Mouse (Mus musculus) midbrain, embryonic 15.5 days (tissue): Measurements from ENCODE around the gene Zc3hav1. TPM values are rescaled to one million over a fixed set of nuclear protein-coding genes. Genes with fewer than 3 reads are reported as not detected.

Source experiments
- ATAC-seq: fragments of 200-750 bp; cut with Nextera tagmentation; replicated peaks from 2 replicates; pipeline ENCODE4 v1.8.0; 2017; ENCODE audit warnings: moderate TSS enrichment
- H3K27ac ChIP-seq: fragments of 300-500 bp; sonication (generic); 2 replicates; pipeline ENCODE4 v1.5.1; 2015; ENCODE audit warnings: mild to moderate bottlenecking, inconsistent platforms
- H3K27me3 ChIP-seq: fragments of 300-500 bp; sonication (generic); replicated peaks from 2 replicates; pipeline ENCODE4 v1.6.1; 2015; ENCODE audit warnings: inconsistent platforms
- H3K36me3 ChIP-seq: fragments of 300-500 bp; sonication (generic); replicated peaks from 2 replicates; pipeline ENCODE4 v1.6.1; 2015; ENCODE audit warnings: inconsistent platforms
- H3K4me1 ChIP-seq: fragments of 300-500 bp; sonication (generic); 2 replicates; pipeline ENCODE4 v1.6.1; 2015; ENCODE audit warnings: inconsistent platforms
- H3K4me2 ChIP-seq: fragments of 300-500 bp; sonication (generic); 2 replicates; pipeline ENCODE4 v1.6.1; 2015; ENCODE audit warnings: inconsistent platforms, mild to moderate bottlenecking, moderate library complexity
- H3K4me3 ChIP-seq: fragments of 300-500 bp; sonication (generic); 2 replicates; pipeline ENCODE4 v1.5.1; 2015; ENCODE audit warnings: mild to moderate bottlenecking, inconsistent platforms
- H3K9ac ChIP-seq: fragments of 300-500 bp; sonication (generic); 2 replicates; pipeline ENCODE4 v1.6.1; 2015; ENCODE audit warnings: mild to moderate bottlenecking, inconsistent platforms
- H3K9me3 ChIP-seq: fragments of 300-500 bp; sonication (generic); 2 replicates; pipeline ENCODE4 v1.6.1; 2016; ENCODE audit warnings: inconsistent platforms
- WGBS: fragments of 180-500 bp; shearing (Covaris S2); methylation state at CpG from one replicate; pipeline ENCODE4 v1.1.7; 2015; ENCODE audit warnings: mixed read lengths; 5-methylcytosine and 5-hydroxymethylcytosine counted together
- polyA plus RNA-seq: library from polyadenylated mRNA; unstranded; fragments of >200 nt; fragmentation: Nextera tagmentation; extraction: Ambion mirVana; gene quantifications from 2 replicates; pipeline ENCODE4 v1.2.1, GENCODE M21; 2015

Zc3hav1 gene
- polyA plus RNA-seq, 1 experiment from 2014 or later: 1.6 TPM

DNA sequence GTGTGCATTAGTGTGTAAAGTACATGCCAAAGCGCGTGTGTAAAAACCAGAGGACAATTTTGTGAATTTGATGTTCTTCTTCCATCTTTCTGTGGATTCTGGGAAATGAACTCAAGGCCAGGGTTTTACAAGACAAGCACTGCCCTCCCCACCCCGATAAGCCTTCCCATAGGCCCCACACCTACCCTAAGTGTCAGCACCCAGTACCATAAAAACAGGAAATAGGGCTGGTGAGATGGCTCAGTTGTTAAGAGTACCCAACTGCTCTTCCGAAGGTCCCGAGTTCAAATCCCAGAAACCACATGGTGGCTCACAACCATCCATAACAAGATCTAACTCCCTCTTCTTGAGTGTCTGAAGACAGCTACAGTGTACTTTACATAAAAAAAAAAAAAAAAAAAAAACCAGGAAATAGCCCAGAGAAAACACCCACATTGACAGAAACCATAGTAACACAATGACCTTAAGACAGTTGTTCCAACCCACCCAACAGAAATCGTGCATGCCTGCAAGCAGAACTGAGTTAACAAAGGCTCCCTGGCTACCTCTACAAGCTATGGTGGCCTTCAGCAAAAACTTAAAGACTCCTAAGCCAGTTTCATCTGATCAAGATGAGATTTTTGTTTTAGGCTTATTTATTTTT lies 5.5 kb downstream of the Zc3hav1 start:
- no peak overlapping the region for H3K4me3 ChIP-seq
- 94% methylated on average over 6 of the region's 6 CpGs for WGBS
- H3K9ac ChIP-seq: no peak overlapping the region
- no peak for ATAC-seq
- H3K4me2 ChIP-seq: no peak overlapping the region
- H3K36me3 ChIP-seq: no peaks in the 10 kb centered on the region
- no peak overlapping the region for H3K27ac ChIP-seq
- peaks cover 39% of the 10 kb centered on the region for H3K27me3 ChIP-seq
- peaks cover 4% of the 10 kb centered on the region for H3K4me1 ChIP-seq
- no peaks in the 10 kb centered on the region for H3K9me3 ChIP-seq

DNA sequence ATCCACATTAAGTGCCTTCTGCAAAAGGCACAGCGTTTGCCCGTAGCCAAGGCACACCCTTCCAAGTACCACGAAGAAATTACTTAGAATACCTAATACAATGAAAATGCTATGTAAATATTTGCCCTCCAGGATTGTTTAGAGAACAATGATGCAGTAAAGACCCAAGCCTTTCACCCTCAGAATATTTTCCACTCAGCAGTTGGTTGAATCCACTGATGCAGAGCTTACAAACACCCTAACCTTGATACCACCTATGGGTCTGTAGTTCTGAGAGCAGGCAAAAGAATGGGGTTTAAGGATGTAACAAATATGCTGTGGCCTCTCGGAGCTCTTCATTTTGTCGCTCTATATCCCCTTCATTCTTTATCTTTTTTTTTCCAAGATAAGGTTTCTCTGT lies 6.5 kb downstream of the Zc3hav1 start:
- 70% methylated on average over 5 of the region's 5 CpGs for WGBS
- H3K36me3 ChIP-seq: no peaks in the 10 kb centered on the region
- H3K4me1 ChIP-seq: no peaks in the 10 kb centered on the region
- no peak overlapping the region for H3K9ac ChIP-seq
- peaks cover 30% of the 10 kb centered on the region for H3K27me3 ChIP-seq
- H3K9me3 ChIP-seq: no peaks in the 10 kb centered on the region
- no peak overlapping the region for H3K4me3 ChIP-seq
- H3K27ac ChIP-seq: no peak overlapping the region
- ATAC-seq: no peak
- H3K4me2 ChIP-seq: no peak overlapping the region

- Histone ChIP-seq H3K27ac (no peak overlapping the region), H3K27me3 (peaks cover 12% of the 10 kb centered on the region; the same call in 1 of the 2 replicates), H3K9me3 (no peaks in the 10 kb centered on the region), H3K4me3 (no peak overlapping the region), H3K9ac (no peak overlapping the region), H3K4me2 (no peak overlapping the region), H3K4me1 (no peaks in the 10 kb centered on the region), H3K36me3 (no peaks in the 10 kb centered on the region)
- WGBS: 61% methylated on average over 7 of the region's 7 CpGs
- no peak for ATAC-seq
These were observed 8.6 kb downstream of the Zc3hav1 start for GRCm38 (mm10) chr6:38345796-38346195.

GRCm38 (mm10) chr6:38344006-38344670 lies 10.3 kb downstream of the Zc3hav1 start:
- Histone ChIP-seq H3K9ac (no peak overlapping the region), H3K27ac (no peak overlapping the region), H3K4me2 (no peak overlapping the region), H3K4me1 (no peaks in the 10 kb centered on the region), H3K4me3 (no peak overlapping the region), H3K9me3 (no peaks in the 10 kb centered on the region), H3K27me3 (no peaks in the 10 kb centered on the region), H3K36me3 (no peaks in the 10 kb centered on the region)
- no peak for ATAC-seq
- 80% methylated on average over 7 of the region's 7 CpGs for WGBS

- no peaks in the 10 kb centered on the region for H3K4me1 ChIP-seq
- no peak overlapping the region for H3K9ac ChIP-seq
- H3K36me3 ChIP-seq: no peaks in the 10 kb centered on the region
- no peak for ATAC-seq
- H3K4me2 ChIP-seq: no peak overlapping the region
- 62% methylated on average over 3 of the region's 3 CpGs for WGBS
- no peaks in the 10 kb centered on the region for H3K9me3 ChIP-seq
- no peak overlapping the region for H3K27ac ChIP-seq
- no peaks in the 10 kb centered on the region for H3K27me3 ChIP-seq
- H3K4me3 ChIP-seq: no peak overlapping the region
These were observed 10.8 kb downstream of the Zc3hav1 start for GRCm38 (mm10) chr6:38343581-38343980.

- 77% methylated on average over 8 of the region's 8 CpGs for WGBS
These were observed 11.8 kb downstream of the Zc3hav1 start for GRCm38 (mm10) chr6:38342666-38342992.

DNA sequence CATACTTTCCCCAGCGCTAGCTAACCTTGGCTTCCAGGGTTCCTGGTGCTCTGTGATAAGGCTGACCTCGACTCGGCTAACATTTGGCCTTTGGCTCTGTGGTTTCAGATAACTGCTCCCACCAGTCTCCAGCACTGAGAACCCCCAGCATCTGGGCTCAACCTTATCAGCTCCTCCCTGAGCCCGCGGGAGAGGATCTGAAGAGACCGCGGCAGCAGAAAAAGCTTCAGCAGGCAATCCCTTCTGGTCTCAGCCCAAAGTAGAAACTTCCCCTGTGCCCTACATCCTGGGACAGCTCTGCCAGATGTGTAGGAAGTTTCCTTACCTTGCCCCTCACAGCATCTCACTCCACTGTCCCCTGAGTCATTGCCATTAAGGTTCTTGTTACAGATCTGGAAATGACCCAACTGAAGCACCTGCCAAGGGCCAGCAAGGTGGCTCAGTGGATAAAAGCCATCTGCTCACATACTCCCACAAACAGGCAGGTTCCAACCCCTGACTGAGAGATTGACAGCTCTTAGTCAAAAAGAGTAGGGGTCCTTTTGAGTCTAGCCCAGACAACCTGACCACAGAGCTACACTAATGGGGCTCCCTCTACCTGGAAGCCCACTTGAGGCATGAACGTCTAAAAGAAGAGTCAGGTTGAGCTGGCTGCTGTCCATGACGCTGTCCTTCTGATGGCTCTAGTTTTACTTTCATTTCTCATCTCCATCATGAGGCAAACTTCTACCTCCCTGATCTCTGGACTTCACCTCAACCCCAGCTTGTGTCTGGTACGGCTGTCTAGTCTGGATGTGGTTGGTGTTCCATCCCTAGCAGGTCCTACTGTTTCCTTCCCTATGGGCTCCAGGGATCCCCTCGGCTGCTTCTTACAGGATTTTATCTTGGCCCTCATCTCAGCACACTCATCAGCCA lies 12.4 kb downstream of the Zc3hav1 start:
- H3K36me3 ChIP-seq: no peaks in the 10 kb centered on the region
- ATAC-seq: no peak
- H3K9me3 ChIP-seq: no peaks in the 10 kb centered on the region
- 78% methylated on average over 11 of the region's 11 CpGs for WGBS
- no peak overlapping the region for H3K27ac ChIP-seq
- H3K4me3 ChIP-seq: no peak overlapping the region
- H3K4me1 ChIP-seq: no peaks in the 10 kb centered on the region
- H3K27me3 ChIP-seq: no peaks in the 10 kb centered on the region
- no peak overlapping the region for H3K9ac ChIP-seq
- no peak overlapping the region for H3K4me2 ChIP-seq

More at GRCm38 (mm10) chr6:38342666-38342992, 11.8 kb downstream of the Zc3hav1 start:
- H3K27me3 ChIP-seq: no peaks in the 10 kb centered on the region
- ATAC-seq: no peak
- H3K9ac ChIP-seq: no peak overlapping the region
- H3K4me3 ChIP-seq: no peak overlapping the region
- H3K36me3 ChIP-seq: no peaks in the 10 kb centered on the region
- no peaks in the 10 kb centered on the region for H3K4me1 ChIP-seq
- H3K9me3 ChIP-seq: no peaks in the 10 kb centered on the region
- H3K27ac ChIP-seq: no peak overlapping the region
- H3K4me2 ChIP-seq: no peak overlapping the region

DNA sequence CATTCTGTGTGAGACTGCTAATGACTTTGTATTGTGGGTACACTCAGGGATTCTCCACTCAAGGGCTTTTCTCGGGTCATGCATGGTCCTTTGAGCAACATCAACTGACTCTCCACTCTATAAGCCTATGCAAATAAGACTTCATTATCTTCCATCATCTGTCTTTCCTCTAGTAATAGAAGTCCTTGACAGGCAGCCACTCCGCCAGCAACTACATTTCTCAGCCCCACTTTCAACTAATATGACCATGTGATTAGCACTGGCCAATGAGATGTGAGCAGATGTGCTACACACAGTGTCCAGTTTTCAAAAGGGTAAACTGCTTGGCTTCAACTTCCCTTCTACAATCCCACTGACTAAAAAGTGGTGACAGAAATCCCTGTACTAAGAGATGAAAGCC lies 15.3 kb downstream of the Zc3hav1 start:
- Histone ChIP-seq H3K4me1 (no peaks in the 10 kb centered on the region), H3K27me3 (no peaks in the 10 kb centered on the region), H3K9me3 (no peaks in the 10 kb centered on the region), H3K36me3 (no peaks in the 10 kb centered on the region), H3K4me2 (no peak overlapping the region), H3K4me3 (no peak overlapping the region), H3K27ac (no peak overlapping the region), H3K9ac (no peak overlapping the region)
- no peak for ATAC-seq
- WGBS: 61% methylated on average over 2 of the region's 2 CpGs

DNA sequence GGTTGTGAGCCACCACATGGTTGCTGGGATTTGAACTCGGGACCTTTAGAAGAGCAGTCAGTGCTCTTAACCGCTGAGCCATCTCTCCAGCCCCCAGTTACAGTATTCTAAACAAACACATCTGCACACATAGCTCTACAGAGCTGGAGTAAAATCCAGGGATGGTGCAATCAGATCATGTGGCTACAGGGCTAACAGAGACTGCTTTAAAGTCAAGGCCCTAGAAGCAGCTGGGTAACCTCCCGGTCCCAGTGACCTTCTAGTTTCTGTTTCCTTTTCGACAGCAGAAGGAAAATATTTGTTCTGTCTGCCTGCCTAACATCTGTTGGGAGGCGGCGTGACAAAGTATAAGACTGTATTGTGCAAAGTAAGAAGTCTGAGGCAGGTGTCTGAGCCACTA lies 16.5 kb downstream of the Zc3hav1 start:
- ATAC-seq: no peak
- Histone ChIP-seq H3K27ac (no peak overlapping the region), H3K36me3 (no peaks in the 10 kb centered on the region)

GRCm38 (mm10) chr6:38337166-38337705 lies 17.2 kb downstream of the Zc3hav1 start:
- Histone ChIP-seq H3K4me1 (no peaks in the 10 kb centered on the region), H3K4me2 (no peak overlapping the region), H3K9me3 (no peaks in the 10 kb centered on the region), H3K4me3 (no peak overlapping the region), H3K27ac (no peak overlapping the region), H3K36me3 (no peaks in the 10 kb centered on the region), H3K27me3 (no peaks in the 10 kb centered on the region), H3K9ac (no peak overlapping the region)
- 92% methylated on average over 4 of the region's 4 CpGs for WGBS
- no peak for ATAC-seq

More for the DNA sequence above, 16.5 kb downstream of the Zc3hav1 start:
- 89% methylated on average over 6 of the region's 6 CpGs for WGBS
- Histone ChIP-seq H3K4me2 (no peak overlapping the region), H3K9me3 (no peaks in the 10 kb centered on the region), H3K4me1 (no peaks in the 10 kb centered on the region), H3K27me3 (no peaks in the 10 kb centered on the region), H3K9ac (no peak overlapping the region), H3K4me3 (no peak overlapping the region)

GRCm38 (mm10) chr6:38335264-38335663 lies 19.1 kb downstream of the Zc3hav1 start:
- Histone ChIP-seq H3K36me3 (no peaks in the 10 kb centered on the region), H3K4me3 (no peak overlapping the region), H3K4me1 (no peaks in the 10 kb centered on the region), H3K9me3 (no peaks in the 10 kb centered on the region), H3K9ac (no peak overlapping the region), H3K27ac (no peak overlapping the region), H3K27me3 (no peaks in the 10 kb centered on the region), H3K4me2 (no peak overlapping the region)
- ATAC-seq: no peak
- WGBS: 85% methylated on average over 6 of the region's 6 CpGs

DNA sequence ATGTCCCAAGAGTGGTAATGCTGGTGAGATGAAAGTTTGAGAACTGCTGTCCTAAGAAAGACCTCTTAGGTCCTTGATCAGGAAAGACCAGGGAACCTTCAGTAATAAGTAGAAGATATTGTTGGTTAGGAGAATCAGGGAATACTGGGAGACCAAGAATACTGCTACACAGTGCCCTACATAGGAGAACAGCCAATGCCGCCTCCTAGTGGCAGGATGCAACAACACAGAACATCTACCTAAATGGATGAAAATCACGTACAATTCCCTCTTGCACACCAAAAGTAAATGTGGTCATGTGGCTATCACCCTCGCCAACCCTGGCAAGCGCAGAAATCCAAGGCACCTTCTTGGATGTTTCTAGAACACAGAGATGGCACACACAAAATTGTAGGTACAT lies 27.8 kb downstream of the Zc3hav1 start:
- no peak overlapping the region for H3K4me3 ChIP-seq
- H3K9me3 ChIP-seq: no peaks in the 10 kb centered on the region
- H3K9ac ChIP-seq: no peak overlapping the region
- ATAC-seq: no peak
- no peaks in the 10 kb centered on the region for H3K27me3 ChIP-seq
- no peak overlapping the region for H3K4me2 ChIP-seq
- no peak overlapping the region for H3K27ac ChIP-seq
- WGBS: 22% methylated on average over 4 of the region's 4 CpGs
- no peaks in the 10 kb centered on the region for H3K4me1 ChIP-seq
- H3K36me3 ChIP-seq: no peaks in the 10 kb centered on the region
